Mouse (Mus musculus): ENCODE results near the gene Rps5. TPM values are rescaled to one million over a fixed set of nuclear protein-coding genes. Genes with fewer than 3 reads are reported as not detected.

Rps5 gene
- total and polyA plus RNA-seq, 2 experiments: 773 to 789 TPM

- peak overlapping the region; percentile 25 for H3K27ac ChIP-seq (replicated peaks; ENCODE audit: insufficient read depth, low read depth, low read length)
- no peaks in the 10 kb centered on the region for H3K36me3 ChIP-seq (ENCODE audit: control insufficient read depth, insufficient read depth, low read length)
- H3K27me3 ChIP-seq (ENCODE audit: control insufficient read depth, insufficient read depth, low read length): no peaks in the 10 kb centered on the region
- peak overlapping the region; percentile 34 for H3K9ac ChIP-seq (ENCODE audit: low read depth, low read length)
- TF ChIP-seq POLR2A (IDR thresholded peaks at IDR 0.05; ENCODE audit: extremely low read depth, insufficient read depth, low read length): no peak
- TF ChIP-seq CTCF (IDR thresholded peaks at IDR 0.05; ENCODE audit: low read depth, low read length): no peak
- H3K79me2 ChIP-seq (ENCODE audit: control insufficient read depth, insufficient read depth, low read length): no peaks in the 10 kb centered on the region
- peaks cover 2% of the 10 kb centered on the region for H3K4me1 ChIP-seq (ENCODE audit: control insufficient read depth, insufficient read depth, low read length)
- H3K4me3 ChIP-seq (ENCODE audit: insufficient read depth, low read depth, low read length): peak overlapping the region; percentile 44
- DNase-seq (ENCODE audit: extremely low read depth, low read depth, low spot score): peak; percentile 53
- under 1% methylated on average over 16 of the region's 16 CpGs for WGBS
Observed at GRCm38 (mm10) chr7:12949872-12950229, 27.8 kb downstream of the Rps5 start.

GRCm38 (mm10) chr7:12954896-12955295 is 32.8 kb downstream of the Rps5 start:
- peaks cover 2% of the 10 kb centered on the region for H3K4me1 ChIP-seq (ENCODE audit: control insufficient read depth, insufficient read depth, low read length)
- TF ChIP-seq CTCF (IDR thresholded peaks at IDR 0.05; ENCODE audit: low read depth, low read length): no peak
- TF ChIP-seq POLR2A (IDR thresholded peaks at IDR 0.05; ENCODE audit: extremely low read depth, insufficient read depth, low read length): no peak
- H3K79me2 ChIP-seq (ENCODE audit: control insufficient read depth, insufficient read depth, low read length): no peaks in the 10 kb centered on the region
- no peak overlapping the region for H3K9ac ChIP-seq (ENCODE audit: low read depth, low read length)
- peak; percentile 24 for DNase-seq (ENCODE audit: extremely low read depth, low read depth, low spot score)
- H3K4me3 ChIP-seq (ENCODE audit: insufficient read depth, low read depth, low read length): no peak overlapping the region
- no peaks in the 10 kb centered on the region for H3K27me3 ChIP-seq (ENCODE audit: control insufficient read depth, insufficient read depth, low read length)
- WGBS: 45% methylated on average over 3 of the region's 3 CpGs
- H3K27ac ChIP-seq (replicated peaks; ENCODE audit: insufficient read depth, low read depth, low read length): no peak overlapping the region
- H3K36me3 ChIP-seq (ENCODE audit: control insufficient read depth, insufficient read depth, low read length): no peaks in the 10 kb centered on the region

- H3K27ac ChIP-seq (replicated peaks; ENCODE audit: insufficient read depth, low read depth, low read length): no peak overlapping the region
- H3K36me3 ChIP-seq (ENCODE audit: control insufficient read depth, insufficient read depth, low read length): no peaks in the 10 kb centered on the region
- TF ChIP-seq POLR2A (IDR thresholded peaks at IDR 0.05; ENCODE audit: extremely low read depth, insufficient read depth, low read length) (no peak), CTCF (IDR thresholded peaks at IDR 0.05; ENCODE audit: low read depth, low read length) (no peak)
- H3K4me3 ChIP-seq (ENCODE audit: insufficient read depth, low read depth, low read length): no peak overlapping the region
- DNase-seq (ENCODE audit: extremely low read depth, low read depth, low spot score): no peak
- H3K4me1 ChIP-seq (ENCODE audit: control insufficient read depth, insufficient read depth, low read length): no peaks in the 10 kb centered on the region; the same call in 1 of the 2 replicates
- WGBS: 78% methylated on average over 5 of the region's 5 CpGs
- H3K27me3 ChIP-seq (ENCODE audit: control insufficient read depth, insufficient read depth, low read length): no peaks in the 10 kb centered on the region
- no peaks in the 10 kb centered on the region for H3K79me2 ChIP-seq (ENCODE audit: control insufficient read depth, insufficient read depth, low read length)
- no peak overlapping the region for H3K9ac ChIP-seq (ENCODE audit: low read depth, low read length)
Observed at GRCm38 (mm10) chr7:12957511-12957910, 35.4 kb downstream of the Rps5 start.

GRCm38 (mm10) chr7:12958948-12959347 is 36.9 kb downstream of the Rps5 start:
- no peak overlapping the region for H3K27ac ChIP-seq (replicated peaks; ENCODE audit: insufficient read depth, low read depth, low read length)
- H3K9ac ChIP-seq (ENCODE audit: low read depth, low read length): no peak overlapping the region
- H3K4me1 ChIP-seq (ENCODE audit: control insufficient read depth, insufficient read depth, low read length): no peaks in the 10 kb centered on the region
- 66% methylated on average over 4 of the region's 4 CpGs for WGBS
- TF ChIP-seq CTCF (IDR thresholded peaks at IDR 0.05; ENCODE audit: low read depth, low read length): no peak
- no peak for TF ChIP-seq POLR2A (IDR thresholded peaks at IDR 0.05; ENCODE audit: extremely low read depth, insufficient read depth, low read length)
- no peaks in the 10 kb centered on the region for H3K79me2 ChIP-seq (ENCODE audit: control insufficient read depth, insufficient read depth, low read length)
- no peaks in the 10 kb centered on the region for H3K27me3 ChIP-seq (ENCODE audit: control insufficient read depth, insufficient read depth, low read length)
- no peaks in the 10 kb centered on the region for H3K36me3 ChIP-seq (ENCODE audit: control insufficient read depth, insufficient read depth, low read length)
- H3K4me3 ChIP-seq (ENCODE audit: insufficient read depth, low read depth, low read length): no peak overlapping the region
- DNase-seq (ENCODE audit: extremely low read depth, low read depth, low spot score): no peak

- H3K27ac ChIP-seq (replicated peaks; ENCODE audit: insufficient read depth, low read depth, low read length): no peak overlapping the region
- no peak for DNase-seq (ENCODE audit: extremely low read depth, low read depth, low spot score)
- no peak overlapping the region for H3K9ac ChIP-seq (ENCODE audit: low read depth, low read length)
- H3K27me3 ChIP-seq (ENCODE audit: control insufficient read depth, insufficient read depth, low read length): no peaks in the 10 kb centered on the region
- no peak overlapping the region for H3K4me3 ChIP-seq (ENCODE audit: insufficient read depth, low read depth, low read length)
- H3K4me1 ChIP-seq (ENCODE audit: control insufficient read depth, insufficient read depth, low read length): no peaks in the 10 kb centered on the region
- TF ChIP-seq CTCF (IDR thresholded peaks at IDR 0.05; ENCODE audit: low read depth, low read length) (no peak), POLR2A (IDR thresholded peaks at IDR 0.05; ENCODE audit: extremely low read depth, insufficient read depth, low read length) (no peak)
- no peaks in the 10 kb centered on the region for H3K79me2 ChIP-seq (ENCODE audit: control insufficient read depth, insufficient read depth, low read length)
- 78% methylated on average over 4 of the region's 4 CpGs for WGBS
- no peaks in the 10 kb centered on the region for H3K36me3 ChIP-seq (ENCODE audit: control insufficient read depth, insufficient read depth, low read length)
Observed at GRCm38 (mm10) chr7:12959718-12960117, 37.6 kb downstream of the Rps5 start.

GRCm38 (mm10) chr7:12961511-12962141 is 39.5 kb downstream of the Rps5 start:
- Histone ChIP-seq H3K27ac (replicated peaks; ENCODE audit: insufficient read depth, low read depth, low read length) (peak overlapping the region; percentile 46), H3K9ac (ENCODE audit: low read depth, low read length) (peak overlapping the region; percentile 63), H3K79me2 (ENCODE audit: control insufficient read depth, insufficient read depth, low read length) (0 out of 2 replicates have a peak, but pooled peaks cover 3% of the 10 kb centered on the region), H3K27me3 (ENCODE audit: control insufficient read depth, insufficient read depth, low read length) (no peaks in the 10 kb centered on the region), H3K36me3 (ENCODE audit: control insufficient read depth, insufficient read depth, low read length) (no peaks in the 10 kb centered on the region), H3K4me1 (ENCODE audit: control insufficient read depth, insufficient read depth, low read length) (peaks cover 1% of the 10 kb centered on the region; the same call in 1 of the 2 replicates), H3K4me3 (ENCODE audit: insufficient read depth, low read depth, low read length) (peak overlapping the region; percentile 65)
- peak; percentile 83 for DNase-seq (ENCODE audit: extremely low read depth, low read depth, low spot score)
- TF ChIP-seq POLR2A (IDR thresholded peaks at IDR 0.05; ENCODE audit: extremely low read depth, insufficient read depth, low read length) (0 out of 2 replicates have a peak, but pooled peaks have one; percentile 33), CTCF (IDR thresholded peaks at IDR 0.05; ENCODE audit: low read depth, low read length) (no peak)
- 4% methylated on average over 29 of the region's 29 CpGs for WGBS
